17 mouse cellular contexts compared by ENCODE assay signal in genomic region chr11:107292036-107292435, GRCm38 (mm10).
A peak's percentile ranks its signal among the peaks of the same experiment; 100 is the strongest.
DNase-seq lines count a peak whose midpoint lies in the region; ATAC-seq and TF ChIP-seq lines count a peak whose summit lies in the region.
"Had no signal": no experiment of that assay in that cellular context is flagged by ENCODE, and none has a peak within 500 bp of the region (broad histone marks: within the 10 kb centered on the region; RNA-seq: fewer than 3 reads in every experiment).

No protein-coding gene starts in this region.

- TF ChIP-seq RAD21 in CH12.LX (IDR thresholded peaks at IDR 0.05; ENCODE audit: low read depth, low read length) = no peak

- H3K36me3 ChIP-seq in forebrain, embryonic 12.5 days (replicated peaks) = peaks cover 10% of the 10 kb centered on the region; the same call in 1 of the 2 replicates
- H3K36me3 ChIP-seq in forebrain, embryonic 16.5 days (ENCODE audit: control insufficient read depth, insufficient read depth) = no peaks in the 10 kb centered on the region
- peaks cover 0 to 3% of the 10 kb centered on the region in 2 experiments for H3K36me3 ChIP-seq in CH12.LX (replicated peaks in 1 of 2; ENCODE audit: control insufficient read depth in 1 of 2, insufficient read depth in 1 of 2, low read length in 1 of 2)
- H3K36me3 ChIP-seq: hindbrain, embryonic 15.5 days had no signal

- TF ChIP-seq POLR2A in CH12.LX (IDR thresholded peaks at IDR 0.05; ENCODE audit: low read depth, low read length) = no peak

- 89% methylated on average over 13 of the region's 13 CpGs for WGBS in forebrain, embryonic 12.5 days
- 71% methylated on average over 13 of the region's 13 CpGs for WGBS in forebrain, embryonic 16.5 days

- no peaks in the 10 kb centered on the region for H3K4me1 ChIP-seq in forebrain, embryonic 12.5 days
- H3K4me1 ChIP-seq in forebrain, embryonic 16.5 days (replicated peaks; ENCODE audit: control insufficient read depth, insufficient read depth, low read length) = no peaks in the 10 kb centered on the region
- H3K4me1 ChIP-seq in CH12.LX (ENCODE audit: control insufficient read depth in 1 of 2, insufficient read depth in 2 of 2) = peaks cover 7 to 24% of the 10 kb centered on the region in 2 experiments
- H3K4me1 ChIP-seq: hindbrain, embryonic 15.5 days; neural tube, embryonic 12.5 days had no signal

- TF ChIP-seq CTCF in CH12.LX (conservative IDR thresholded peaks at IDR 0.05 in 1 of 2, IDR thresholded peaks at IDR 0.05 in 1 of 2; ENCODE audit: low read depth in 2 of 2, low read length in 2 of 2) = no peak

- H3K9ac ChIP-seq in forebrain, embryonic 12.5 days = no peak overlapping the region
- H3K9ac ChIP-seq in forebrain, embryonic 16.5 days (replicated peaks; ENCODE audit: low read depth, low read length) = no peak overlapping the region
- H3K9ac ChIP-seq in CH12.LX (ENCODE audit: insufficient read depth, low read depth) = no peak overlapping the region
- H3K9ac ChIP-seq: hindbrain, embryonic 15.5 days; liver, embryonic 14.5 days; neural tube, embryonic 12.5 days had no signal

- TF ChIP-seq EP300 in CH12.LX (IDR thresholded peaks at IDR 0.05; ENCODE audit: low read length) = no peak

- in situ Hi-C loops in CH12.LX (cut with MboI; ENCODE audit: low pct_ligation_motif_present, low pct_unique_long_range_greater_than_20kb, low sequenced_read_pairs) = no loop called here

- DNase-seq in CH12.LX (ENCODE audit: extremely low read depth) = peak; percentile 25
- peak; percentile 55 for DNase-seq in cerebellum, adult 9-10 months
- peak; percentile 39 for DNase-seq in kidney, postnatal 10 days
- no peak for DNase-seq in adrenal gland, adult 8-10 months
- no peak for DNase-seq in heart, postnatal 14 days
- DNase-seq: adrenal gland, postnatal 10 days; gastrocnemius, postnatal 10 days; heart, adult 2 months; retina, postnatal 1 day had no signal

- 0 out of 2 replicates have a peak overlapping the region, but pooled peaks have one; percentile 15 for H3K27ac ChIP-seq in forebrain, embryonic 12.5 days
- H3K27ac ChIP-seq in forebrain, embryonic 16.5 days (ENCODE audit: low read length) = no peak overlapping the region
- H3K27ac ChIP-seq in CH12.LX (ENCODE audit: insufficient read depth, low read depth) = no peak overlapping the region
- H3K27ac ChIP-seq: heart, adult 2 months; hindbrain, embryonic 15.5 days; liver, embryonic 14.5 days; neural tube, embryonic 12.5 days had no signal

- no peak overlapping the region for H3K4me3 ChIP-seq in forebrain, embryonic 12.5 days (replicated peaks)
- no peak overlapping the region for H3K4me3 ChIP-seq in forebrain, embryonic 16.5 days (replicated peaks; ENCODE audit: low read length)
- no peak overlapping the region for H3K4me3 ChIP-seq in CH12.LX (replicated peaks in 1 of 3; ENCODE audit: low read depth in 2 of 3, low read length in 2 of 3, poor library complexity in 1 of 3)
- H3K4me3 ChIP-seq: heart, adult 2 months; hindbrain, embryonic 15.5 days; neural tube, embryonic 12.5 days had no signal

- H3K9me3 ChIP-seq in forebrain, embryonic 12.5 days = no peaks in the 10 kb centered on the region
- H3K9me3 ChIP-seq in forebrain, embryonic 16.5 days (ENCODE audit: control insufficient read depth, low read length) = no peaks in the 10 kb centered on the region
- H3K9me3 ChIP-seq in CH12.LX (replicated peaks; ENCODE audit: low read length) = peaks cover 13% of the 10 kb centered on the region
- H3K9me3 ChIP-seq: G1E; hindbrain, embryonic 15.5 days; neural tube, embryonic 12.5 days had no signal

- no peaks in the 10 kb centered on the region for H3K79me2 ChIP-seq in CH12.LX (replicated peaks; ENCODE audit: control insufficient read depth, extremely low read depth, insufficient read depth, poor library complexity, severe bottlenecking)

- no peak overlapping the region for H3K4me2 ChIP-seq in forebrain, embryonic 12.5 days
- no peak overlapping the region for H3K4me2 ChIP-seq in forebrain, embryonic 16.5 days (ENCODE audit: low read length)
- H3K4me2 ChIP-seq in CH12.LX (ENCODE audit: insufficient read depth, low read depth, poor library complexity, severe bottlenecking) = no peak overlapping the region
- H3K4me2 ChIP-seq: hindbrain, embryonic 15.5 days; neural tube, embryonic 12.5 days had no signal

- no peak for ATAC-seq in forebrain, embryonic 12.5 days (ENCODE audit: low FRiP score)
- ATAC-seq in forebrain, embryonic 16.5 days = no peak
- ATAC-seq: intestine, postnatal 0 days; lung, postnatal 0 days had no signal

- intact Hi-C loops in heart, postnatal 14 days (cut with DNase I) = no loop called here

- dilution Hi-C loops in CH12.LX (cut with MboI; ENCODE audit: extremely low pct_ligation_motif_present, extremely low pct_unique_long_range_greater_than_20kb, low sequenced_read_pairs) = no loop called here

- no peaks in the 10 kb centered on the region for H3K27me3 ChIP-seq in forebrain, embryonic 12.5 days
- no peaks in the 10 kb centered on the region for H3K27me3 ChIP-seq in forebrain, embryonic 16.5 days (replicated peaks; ENCODE audit: control insufficient read depth, insufficient read depth, low read length)
- H3K27me3 ChIP-seq in CH12.LX (replicated peaks) = no peaks in the 10 kb centered on the region
- H3K27me3 ChIP-seq: hindbrain, embryonic 15.5 days; neural tube, embryonic 12.5 days had no signal

TF ChIP-seq in CH12.LX, 34 proteins besides CTCF, POLR2A, EP300 and RAD21:
- no peak for TF ChIP-seq RCOR1 (conservative IDR thresholded peaks at IDR 0.05; ENCODE audit: low read depth, low read length)
- no peak for TF ChIP-seq GABPA (IDR thresholded peaks at IDR 0.05; ENCODE audit: insufficient replicate concordance, low read depth, low read length)
- no peak for TF ChIP-seq JUND (conservative IDR thresholded peaks at IDR 0.05; ENCODE audit: low read depth, low read length)
- TF ChIP-seq SIN3A (IDR thresholded peaks at IDR 0.05; ENCODE audit: low read length) = no peak
- TF ChIP-seq USF1 (IDR thresholded peaks at IDR 0.05; ENCODE audit: low read depth, low read length) = no peak
- no peak for TF ChIP-seq NELFE (IDR thresholded peaks at IDR 0.05; ENCODE audit: low read depth, low read length)
- TF ChIP-seq POLR2AphosphoS2 (IDR thresholded peaks at IDR 0.05; ENCODE audit: low read depth, low read length) = no peak
- TF ChIP-seq CHD1 (IDR thresholded peaks at IDR 0.05; ENCODE audit: low read depth, low read length) = no peak
- no peak for TF ChIP-seq ETS1 (conservative IDR thresholded peaks at IDR 0.05; ENCODE audit: low read depth, low read length)
- TF ChIP-seq ZMIZ1 (IDR thresholded peaks at IDR 0.05; ENCODE audit: low read depth, low read length) = no peak
- TF ChIP-seq PAX5 (IDR thresholded peaks at IDR 0.05; ENCODE audit: low read length) = no peak
- no peak for TF ChIP-seq MYC (IDR thresholded peaks at IDR 0.05; ENCODE audit: low read depth, low read length)
- TF ChIP-seq UBTF (IDR thresholded peaks at IDR 0.05; ENCODE audit: low read depth, low read length) = no peak
- no peak for TF ChIP-seq SMC3 (IDR thresholded peaks at IDR 0.05; ENCODE audit: low read depth, low read length)
- TF ChIP-seq HCFC1 (IDR thresholded peaks at IDR 0.05; ENCODE audit: low read depth, low read length) = no peak
- TF ChIP-seq ZKSCAN1 (IDR thresholded peaks at IDR 0.05; ENCODE audit: borderline replicate concordance, low read depth, low read length) = no peak
- no peak for TF ChIP-seq MAZ (IDR thresholded peaks at IDR 0.05; ENCODE audit: low read depth, low read length)

Comparison
In these comparisons a context has a peak if more than half of its experiments do, and no peak if none do; other contexts are left out.
1. DNase-seq: peak in CH12.LX (single experiment), cerebellum, adult 9-10 months (single experiment) and kidney, postnatal 10 days (single experiment); none in adrenal gland, adult 8-10 months (single experiment) and heart, postnatal 14 days (0 of 2).